Mouse (Mus musculus) liver, embryonic 13.5 days (tissue): ENCODE measurements around the gene Disc1. TPM values are rescaled to one million over a fixed set of nuclear protein-coding genes. Genes with fewer than 3 reads are reported as not detected.
A peak's percentile ranks its signal among the peaks of the same experiment; 100 is the strongest.

Experiments used
- ATAC-seq: fragments of 200-750 bp; cut with Nextera tagmentation; 2 replicates; pipeline ENCODE4 v1.8.0; 2017; ENCODE audit warnings: low read depth, mild to moderate bottlenecking, moderate number of reproducible peaks, moderate library complexity
- DNase-seq: peaks from one replicate; pipeline ENCODE4 v3.0.0; 2022
- H3K27ac ChIP-seq: fragments of 300-500 bp; sonication (generic); 2 replicates; pipeline ENCODE4 v1.5.1; 2015; ENCODE audit warnings: moderate library complexity, mild to moderate bottlenecking, inconsistent platforms
- H3K27me3 ChIP-seq: fragments of 300-500 bp; sonication (generic); 2 replicates; pipeline ENCODE4 v1.6.1; 2015; ENCODE audit warnings: mild to moderate bottlenecking, inconsistent platforms
- H3K36me3 ChIP-seq: fragments of 300-500 bp; sonication (generic); 2 replicates; pipeline ENCODE4 v1.6.1; 2015; ENCODE audit warnings: mild to moderate bottlenecking, inconsistent platforms
- H3K4me1 ChIP-seq: fragments of 300-500 bp; sonication (generic); replicated peaks from 2 replicates; pipeline ENCODE4 v1.6.1; 2015; ENCODE audit warnings: inconsistent platforms
- H3K4me2 ChIP-seq: fragments of 300-500 bp; sonication (generic); 2 replicates; pipeline ENCODE4 v1.6.1; 2015; ENCODE audit warnings: inconsistent platforms, mild to moderate bottlenecking, moderate library complexity
- H3K4me3 ChIP-seq: fragments of 300-500 bp; sonication (generic); replicated peaks from 2 replicates; pipeline ENCODE4 v1.5.1; 2015; ENCODE audit warnings: mild to moderate bottlenecking, inconsistent platforms
- H3K9ac ChIP-seq: fragments of 300-500 bp; sonication (generic); 2 replicates; pipeline ENCODE4 v1.6.1; 2015; ENCODE audit warnings: mild to moderate bottlenecking, inconsistent platforms
- H3K9me3 ChIP-seq: fragments of 300-500 bp; sonication (generic); replicated peaks from 2 replicates; pipeline ENCODE4 v1.6.1; 2016; ENCODE audit warnings: inconsistent platforms
- WGBS: fragments of 180-500 bp; shearing (Covaris S2); methylation state at CpG from one replicate; pipeline ENCODE4 v1.1.7; 2015; ENCODE audit not compliant: insufficient replicate concordance; 5-methylcytosine and 5-hydroxymethylcytosine counted together
- polyA plus RNA-seq: library from polyadenylated mRNA; unstranded; fragments of >200 nt; fragmentation: Nextera tagmentation; extraction: Ambion mirVana; gene quantifications from 2 replicates; pipeline ENCODE4 v1.2.1, GENCODE M21; 2015

Disc1 gene
- polyA plus RNA-seq, 1 experiment from 2014 or later: 0.33 TPM

DNA sequence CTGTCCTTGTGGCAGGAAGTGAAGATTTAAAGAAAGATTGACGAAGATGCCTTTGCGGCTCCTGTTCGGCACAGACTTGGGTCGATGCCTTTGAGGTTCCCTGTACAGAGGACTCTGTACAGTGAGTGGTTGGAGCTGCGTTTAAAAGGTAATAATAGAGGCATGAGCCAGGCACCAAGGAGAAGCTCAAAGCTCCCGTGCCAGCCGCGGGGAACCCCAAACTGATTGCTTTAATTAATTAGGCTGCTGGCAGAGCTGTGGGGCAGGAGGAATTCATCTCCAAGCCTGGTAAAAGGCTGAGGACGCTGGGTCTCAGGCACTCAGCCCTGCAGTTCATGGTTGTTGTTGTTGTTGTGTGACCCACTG is 130.4 kb downstream of the Disc1 start:
- no peak overlapping the region for H3K4me3 ChIP-seq
- ATAC-seq (no peak), DNase-seq (no peak)
- no peaks in the 10 kb centered on the region for H3K36me3 ChIP-seq
- no peak overlapping the region for H3K4me2 ChIP-seq
- no peak overlapping the region for H3K27ac ChIP-seq
- H3K27me3 ChIP-seq: no peaks in the 10 kb centered on the region
- H3K9me3 ChIP-seq: no peaks in the 10 kb centered on the region
- 59% methylated on average over 9 of the region's 9 CpGs for WGBS
- no peak overlapping the region for H3K9ac ChIP-seq
- H3K4me1 ChIP-seq: peaks cover 8% of the 10 kb centered on the region

DNA sequence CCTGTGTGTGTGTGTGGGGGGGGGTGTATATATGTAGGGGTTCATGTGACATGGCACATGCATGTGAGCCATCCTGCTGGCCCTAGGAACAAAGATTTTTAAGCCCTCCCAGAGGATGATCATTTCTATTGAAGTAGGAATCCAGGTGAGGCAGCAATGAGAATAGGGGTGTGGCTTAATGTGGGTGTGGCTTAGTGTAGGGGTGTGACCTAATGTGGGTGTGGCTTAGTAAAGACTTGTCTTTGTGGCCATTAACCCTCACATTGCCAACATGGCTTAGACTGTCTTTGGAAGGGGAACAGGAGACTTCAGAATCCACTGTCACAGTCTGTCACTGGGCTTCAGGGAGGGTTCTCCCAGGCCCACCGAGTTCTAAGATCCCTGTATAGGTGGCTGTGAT is 130.9 kb downstream of the Disc1 start:
- Histone ChIP-seq H3K36me3 (no peaks in the 10 kb centered on the region), H3K4me2 (no peak overlapping the region), H3K9ac (no peak overlapping the region), H3K9me3 (no peaks in the 10 kb centered on the region), H3K27me3 (no peaks in the 10 kb centered on the region), H3K4me1 (peaks cover 8% of the 10 kb centered on the region), H3K27ac (no peak overlapping the region), H3K4me3 (no peak overlapping the region)
- DNase-seq (no peak), ATAC-seq (no peak)
- WGBS: 52% methylated on average over 1 of the region's 1 CpGs

DNA sequence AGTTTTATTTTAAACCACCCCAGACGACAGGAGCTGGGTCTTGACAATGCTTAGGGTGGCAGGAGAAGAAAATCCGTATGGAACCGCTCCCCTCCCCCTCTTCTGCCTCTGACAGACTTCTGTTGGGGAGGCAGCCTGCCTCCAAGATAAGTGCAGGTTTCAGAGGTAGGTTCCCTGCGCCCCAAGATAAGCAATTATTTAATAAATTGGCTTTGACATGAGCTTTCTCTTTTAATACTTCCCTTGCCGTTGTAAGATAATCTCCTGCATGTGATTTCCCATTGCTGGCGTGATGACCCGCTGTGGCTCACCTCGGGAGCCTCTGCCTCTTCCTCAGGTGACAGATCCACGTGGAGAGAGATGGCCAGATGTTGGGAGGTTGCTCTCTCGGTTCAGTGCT is 133.0 kb downstream of the Disc1 start:
- ATAC-seq: no peak

GRCm38 (mm10) chr8:125193701-125194100 is 139.7 kb downstream of the Disc1 start:
- Histone ChIP-seq H3K4me3 (no peak overlapping the region), H3K27ac (no peak overlapping the region), H3K4me2 (no peak overlapping the region), H3K9ac (no peak overlapping the region), H3K27me3 (no peaks in the 10 kb centered on the region), H3K9me3 (no peaks in the 10 kb centered on the region), H3K4me1 (no peaks in the 10 kb centered on the region), H3K36me3 (no peaks in the 10 kb centered on the region)
- no peak for DNase-seq
- ATAC-seq: no peak
- WGBS: 54% methylated on average over 5 of the region's 5 CpGs

More for the DNA sequence above, 133.0 kb downstream of the Disc1 start:
- 25% methylated on average over 10 of the region's 10 CpGs for WGBS
- peaks cover 8% of the 10 kb centered on the region for H3K4me1 ChIP-seq
- H3K36me3 ChIP-seq: no peaks in the 10 kb centered on the region
- H3K27ac ChIP-seq: no peak overlapping the region
- no peaks in the 10 kb centered on the region for H3K27me3 ChIP-seq
- no peak for DNase-seq
- H3K4me3 ChIP-seq: no peak overlapping the region
- no peaks in the 10 kb centered on the region for H3K9me3 ChIP-seq
- H3K9ac ChIP-seq: no peak overlapping the region
- H3K4me2 ChIP-seq: peak overlapping the region; percentile 11; the same call in 1 of the 2 replicates

- Histone ChIP-seq H3K36me3 (no peaks in the 10 kb centered on the region), H3K27ac (no peak overlapping the region), H3K4me1 (peaks cover 5% of the 10 kb centered on the region; the same call in 1 of the 2 replicates), H3K9me3 (no peaks in the 10 kb centered on the region), H3K4me3 (no peak overlapping the region), H3K9ac (no peak overlapping the region), H3K27me3 (no peaks in the 10 kb centered on the region), H3K4me2 (no peak overlapping the region)
- WGBS: 65% methylated on average over 9 of the region's 9 CpGs
- DNase-seq (no peak), ATAC-seq (no peak)
Observed at GRCm38 (mm10) chr8:125195121-125195520, 141.1 kb downstream of the Disc1 start.

DNA sequence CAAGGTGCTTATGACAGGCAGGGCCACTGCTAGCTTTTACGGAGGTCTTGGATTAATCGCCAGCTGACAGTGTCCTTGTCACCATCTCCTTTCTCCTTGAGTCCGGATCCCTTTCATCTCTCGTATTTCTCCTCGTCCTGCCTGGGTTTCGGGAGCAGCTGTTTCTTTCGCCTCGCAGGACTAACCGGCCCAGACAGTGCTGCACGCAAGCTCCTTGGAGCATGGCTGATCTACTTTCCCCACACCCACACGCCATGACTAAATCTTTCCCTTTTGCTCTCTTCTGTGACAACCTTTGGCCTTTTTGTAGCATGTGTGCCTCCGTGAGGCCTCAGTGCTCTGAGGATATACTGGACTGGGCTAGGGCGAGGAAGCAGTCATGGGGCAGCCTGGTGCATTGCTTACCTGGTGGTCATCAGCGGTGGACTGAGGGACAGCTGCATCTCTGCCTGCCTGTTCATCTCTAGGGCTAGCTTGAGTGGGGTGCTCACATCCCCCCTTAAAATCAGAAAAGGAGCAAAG is 142.6 kb downstream of the Disc1 start:
- no peak overlapping the region for H3K4me2 ChIP-seq
- H3K36me3 ChIP-seq: no peaks in the 10 kb centered on the region
- H3K27ac ChIP-seq: no peak overlapping the region
- H3K9ac ChIP-seq: no peak overlapping the region
- H3K4me3 ChIP-seq: no peak overlapping the region
- peaks cover 5% of the 10 kb centered on the region; the same call in 1 of the 2 replicates for H3K4me1 ChIP-seq
- H3K9me3 ChIP-seq: no peaks in the 10 kb centered on the region
- no peak for DNase-seq
- ATAC-seq: no peak
- H3K27me3 ChIP-seq: no peaks in the 10 kb centered on the region
- WGBS: 79% methylated on average over 14 of the region's 14 CpGs

GRCm38 (mm10) chr8:125197341-125198002 is 143.5 kb downstream of the Disc1 start:
- Histone ChIP-seq H3K9me3 (no peaks in the 10 kb centered on the region), H3K9ac (no peak overlapping the region)
- 63% methylated on average over 7 of the region's 7 CpGs for WGBS

DNA sequence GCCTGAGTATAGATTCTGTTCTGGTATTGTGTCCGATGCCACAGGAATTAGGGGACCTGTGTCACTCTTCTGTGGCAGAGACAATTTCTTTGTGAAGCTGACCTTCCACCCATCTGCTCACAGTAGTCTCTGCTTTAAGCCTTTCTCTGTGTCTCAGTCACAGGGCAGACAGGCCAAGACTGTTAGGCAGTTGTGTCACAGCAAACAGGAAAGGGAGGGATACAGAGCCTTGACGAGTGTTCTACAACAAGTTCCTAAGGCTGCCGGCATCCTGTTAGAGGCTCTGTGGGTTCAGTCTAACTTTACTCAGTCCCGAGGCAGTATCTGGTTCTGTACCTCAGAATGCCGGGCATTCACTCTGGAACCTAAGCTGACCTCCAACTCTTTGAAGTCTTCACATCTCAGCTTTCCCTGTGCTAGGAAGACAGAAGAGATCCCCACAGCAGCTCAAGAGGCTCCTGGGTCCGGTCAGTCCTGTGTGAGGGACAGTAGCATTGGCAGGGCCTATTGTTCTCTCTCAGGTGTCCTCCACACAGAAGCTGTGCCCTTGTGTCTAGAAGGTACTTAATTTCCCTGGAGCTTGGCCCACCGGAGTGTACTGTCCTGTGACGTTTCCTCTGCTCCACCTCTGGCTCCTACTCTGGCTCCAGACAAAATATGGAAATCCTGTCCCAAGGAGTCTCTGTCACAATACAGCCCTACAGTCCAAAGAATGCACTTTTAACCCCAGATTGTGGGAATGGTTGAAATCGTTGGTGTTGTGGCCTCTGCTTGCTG is 144.6 kb downstream of the Disc1 start:
- no peak overlapping the region for H3K9ac ChIP-seq
- H3K9me3 ChIP-seq: no peaks in the 10 kb centered on the region
- no peak overlapping the region for H3K4me2 ChIP-seq
- 48% methylated on average over 9 of the region's 9 CpGs for WGBS
- H3K4me1 ChIP-seq: peaks cover 5% of the 10 kb centered on the region; the same call in 1 of the 2 replicates
- no peaks in the 10 kb centered on the region for H3K36me3 ChIP-seq
- no peaks in the 10 kb centered on the region for H3K27me3 ChIP-seq
- no peak overlapping the region for H3K27ac ChIP-seq
- DNase-seq (no peak), ATAC-seq (no peak)
- no peak overlapping the region for H3K4me3 ChIP-seq

More at GRCm38 (mm10) chr8:125197341-125198002, 143.5 kb downstream of the Disc1 start:
- H3K4me3 ChIP-seq: no peak overlapping the region
- ATAC-seq (no peak), DNase-seq (no peak)
- peaks cover 5% of the 10 kb centered on the region; the same call in 1 of the 2 replicates for H3K4me1 ChIP-seq
- no peaks in the 10 kb centered on the region for H3K27me3 ChIP-seq
- H3K27ac ChIP-seq: no peak overlapping the region
- no peaks in the 10 kb centered on the region for H3K36me3 ChIP-seq
- no peak overlapping the region for H3K4me2 ChIP-seq

DNA sequence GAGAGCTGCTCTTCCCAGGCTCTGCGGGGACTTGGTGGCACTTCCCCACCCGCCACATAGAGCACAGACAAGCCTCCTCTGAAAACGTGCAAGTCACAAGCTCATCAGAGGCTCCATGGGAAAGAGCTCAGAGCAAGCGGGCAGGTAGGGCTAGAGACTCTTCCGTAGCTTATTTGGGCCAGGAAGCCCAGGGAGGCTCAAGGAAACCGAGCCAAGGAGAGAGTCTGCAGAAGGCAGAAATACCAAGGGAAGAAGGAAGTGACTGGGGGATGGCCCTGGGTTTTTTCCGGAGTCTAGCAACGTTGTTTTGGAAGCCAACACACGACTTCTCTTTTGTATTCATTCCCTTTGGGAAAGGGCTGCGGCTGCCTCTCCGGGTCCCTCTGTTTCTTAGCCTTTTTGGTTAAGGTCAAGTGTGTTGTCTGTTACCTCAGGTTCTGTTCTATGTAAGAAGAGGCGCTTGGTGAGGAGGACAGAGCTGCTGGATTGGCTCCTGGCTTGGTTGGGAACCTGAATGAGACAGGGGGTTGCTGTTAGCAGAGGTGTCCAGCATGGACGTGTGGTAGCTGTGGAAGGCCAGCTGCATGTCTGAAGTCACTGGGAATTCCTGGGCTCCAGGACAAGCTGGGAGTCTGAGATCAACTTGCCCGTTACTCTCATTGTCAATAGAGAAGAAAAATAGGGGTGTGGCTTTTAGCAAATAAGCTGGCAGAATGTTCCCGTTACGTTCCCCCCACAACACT is 145.4 kb downstream of the Disc1 start:
- 36% methylated on average over 16 of the region's 16 CpGs for WGBS
- H3K4me3 ChIP-seq: no peak overlapping the region
- H3K4me2 ChIP-seq: no peak overlapping the region
- no peaks in the 10 kb centered on the region for H3K27me3 ChIP-seq
- H3K36me3 ChIP-seq: no peaks in the 10 kb centered on the region
- no peak for ATAC-seq
- no peak overlapping the region for H3K9ac ChIP-seq
- H3K9me3 ChIP-seq: no peaks in the 10 kb centered on the region
- no peak for DNase-seq
- H3K4me1 ChIP-seq: peaks cover 5% of the 10 kb centered on the region; the same call in 1 of the 2 replicates
- H3K27ac ChIP-seq: no peak overlapping the region

- peaks cover 5% of the 10 kb centered on the region; the same call in 1 of the 2 replicates for H3K4me1 ChIP-seq
- no peaks in the 10 kb centered on the region for H3K36me3 ChIP-seq
- H3K27me3 ChIP-seq: no peaks in the 10 kb centered on the region
- H3K4me2 ChIP-seq: no peak overlapping the region
- no peak overlapping the region for H3K4me3 ChIP-seq
- ATAC-seq (no peak), DNase-seq (no peak)
- no peak overlapping the region for H3K27ac ChIP-seq
- H3K9me3 ChIP-seq: no peaks in the 10 kb centered on the region
- H3K9ac ChIP-seq: no peak overlapping the region
- 78% methylated on average over 13 of the region's 13 CpGs for WGBS
Observed at GRCm38 (mm10) chr8:125200273-125200863, 146.4 kb downstream of the Disc1 start.

DNA sequence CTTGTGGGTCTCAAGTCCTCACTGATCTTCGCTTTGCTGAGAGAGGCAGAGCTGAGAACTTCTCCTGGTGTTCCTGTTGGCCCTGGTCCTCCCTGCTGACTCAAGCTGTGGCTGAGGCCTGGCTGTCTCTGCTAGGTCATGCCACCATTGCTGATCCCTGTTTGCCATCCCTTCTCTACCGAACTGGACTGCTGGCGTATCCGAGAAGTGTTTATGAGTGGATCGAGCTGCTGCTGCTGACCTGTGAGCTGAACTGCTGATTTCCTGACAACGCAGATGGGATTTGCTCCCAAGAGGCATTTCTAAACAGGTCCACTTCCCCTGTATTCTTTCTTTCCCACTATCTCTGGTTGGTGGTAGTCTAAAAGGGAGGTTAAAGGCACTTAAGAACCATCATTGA is 147.7 kb downstream of the Disc1 start:
- 71% methylated on average over 6 of the region's 6 CpGs for WGBS
- H3K4me1 ChIP-seq: peaks cover 5% of the 10 kb centered on the region; the same call in 1 of the 2 replicates
- no peak for ATAC-seq

More for the DNA sequence above, 147.7 kb downstream of the Disc1 start:
- no peaks in the 10 kb centered on the region for H3K27me3 ChIP-seq
- no peak for DNase-seq
- no peak overlapping the region for H3K4me3 ChIP-seq
- H3K9me3 ChIP-seq: no peaks in the 10 kb centered on the region
- H3K9ac ChIP-seq: no peak overlapping the region
- H3K36me3 ChIP-seq: no peaks in the 10 kb centered on the region
- H3K4me2 ChIP-seq: no peak overlapping the region
- H3K27ac ChIP-seq: no peak overlapping the region
